Mouse (Mus musculus) stomach, postnatal 0 days (tissue): Measurements from ENCODE around the gene Dedd2.

Experiments used
- CTCF ChIP-seq: IDR thresholded peaks from 2 replicates; pipeline ENCODE4 v1.5.1; 2016; ENCODE audit warnings: antibody characterized with exemption, low read depth, mild to moderate bottlenecking, moderate library complexity
- EP300 ChIP-seq: optimal IDR thresholded peaks from 2 replicates; pipeline ENCODE3; 2016; ENCODE audit warnings: antibody characterized with exemption

GRCm38 (mm10) chr7:25166106-25166505 lies 54.3 kb downstream of the Dedd2 start:
- TF ChIP-seq CTCF (no peak), EP300 (no peak)
